Mouse (Mus musculus): Measurements from ENCODE around the gene Dao.

- TF ChIP-seq POLR2A (IDR thresholded peaks at IDR 0.05; ENCODE audit: extremely low read depth, insufficient read depth, low read length) (no peak), CTCF (IDR thresholded peaks at IDR 0.05; ENCODE audit: extremely low read depth, insufficient read depth, low read length) (no peak)
These were observed 36.9 kb upstream of the Dao start for GRCm38 (mm10) chr5:113966452-113967150.

Measured in cortical plate, adult 2 months (tissue).